Mouse (Mus musculus): Measurements from ENCODE around the gene Rasgef1c. TPM values are rescaled to one million over a fixed set of nuclear protein-coding genes. Genes with fewer than 3 reads are reported as not detected.
A peak's percentile ranks its signal among the peaks of the same experiment; 100 is the strongest.

The Rasgef1c gene
- total RNA-seq (2014; rRNA removed) (not detected in 2 replicates), polyA plus RNA-seq (2012; rRNA removed) (not detected in 2 replicates)

- 0 out of 2 replicates have a peak, but pooled peaks cover 1% of the 10 kb centered on the region for H3K4me1 ChIP-seq (ENCODE audit: control insufficient read depth, insufficient read depth, low read length)
- no peaks in the 10 kb centered on the region for H3K36me3 ChIP-seq (ENCODE audit: control insufficient read depth, insufficient read depth, low read length)
- 3% methylated on average over 98 of the region's 99 CpGs for WGBS
- no peak for TF ChIP-seq POLR2A (IDR thresholded peaks at IDR 0.05; ENCODE audit: extremely low read depth, insufficient read depth, low read length)
- peak; percentile 76 for TF ChIP-seq CTCF (IDR thresholded peaks at IDR 0.05; ENCODE audit: low read depth, low read length)
- 0 out of 2 replicates have a peak, but pooled peaks cover 6% of the 10 kb centered on the region for H3K27me3 ChIP-seq (ENCODE audit: control insufficient read depth, insufficient read depth, low read length)
- peak within 1 kb of the TSS; percentile 43; the same call in 1 of the 2 replicates for H3K4me3 ChIP-seq (ENCODE audit: insufficient read depth, low read depth, low read length)
- no peaks in the 10 kb centered on the region for H3K79me2 ChIP-seq (ENCODE audit: control insufficient read depth, insufficient read depth, low read length)
- no peak for DNase-seq (ENCODE audit: extremely low read depth, low read depth, low spot score)
- H3K27ac ChIP-seq (replicated peaks; ENCODE audit: insufficient read depth, low read depth, low read length) = no peak within 1 kb of the TSS
- H3K9ac ChIP-seq (ENCODE audit: low read depth, low read length) = peak within 1 kb of the TSS; percentile 20; the same call in 1 of the 2 replicates
Observed at GRCm38 (mm10) chr11:49901659-49902458, at the start of gene Rasgef1c. Gene Rasgef1c, plus strand, starts transcription at chr11:49901835.

DNA sequence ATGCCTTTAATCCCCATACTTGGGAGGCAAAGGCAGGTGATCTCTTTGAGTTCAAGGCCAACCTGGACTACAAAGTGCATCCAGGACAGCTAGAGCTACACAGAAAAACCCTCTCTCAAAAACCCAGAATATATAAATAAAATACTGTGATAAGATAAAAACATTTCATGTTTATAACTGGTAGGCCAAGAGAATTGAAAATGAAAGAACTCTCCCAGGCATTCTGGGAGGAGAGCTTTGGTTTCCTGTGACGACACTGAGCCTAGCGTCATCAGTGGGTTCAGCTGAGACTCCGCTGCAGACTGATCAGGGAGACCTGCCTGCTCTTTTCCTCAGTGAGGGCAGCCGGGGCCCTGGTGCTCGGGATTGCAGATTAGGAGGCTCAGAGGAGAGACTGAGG is 46.5 kb upstream of the Rasgef1c start:
- WGBS = 80% methylated on average over 5 of the region's 5 CpGs
- Histone ChIP-seq H3K79me2 (ENCODE audit: control insufficient read depth, insufficient read depth, low read length) (peaks cover 18% of the 10 kb centered on the region; the same call in 1 of the 2 replicates), H3K27ac (replicated peaks; ENCODE audit: insufficient read depth, low read depth, low read length) (no peak overlapping the region), H3K9ac (ENCODE audit: low read depth, low read length) (no peak overlapping the region), H3K27me3 (ENCODE audit: control insufficient read depth, insufficient read depth, low read length) (no peaks in the 10 kb centered on the region), H3K36me3 (ENCODE audit: control insufficient read depth, insufficient read depth, low read length) (peaks cover 18% of the 10 kb centered on the region; the same call in 1 of the 2 replicates), H3K4me1 (ENCODE audit: control insufficient read depth, insufficient read depth, low read length) (no peaks in the 10 kb centered on the region; the same call in 1 of the 2 replicates), H3K4me3 (ENCODE audit: insufficient read depth, low read depth, low read length) (no peak overlapping the region)
- no peak for DNase-seq (ENCODE audit: extremely low read depth, low read depth, low spot score)
- TF ChIP-seq POLR2A (IDR thresholded peaks at IDR 0.05; ENCODE audit: extremely low read depth, insufficient read depth, low read length) = no peak
- no peak for TF ChIP-seq CTCF (IDR thresholded peaks at IDR 0.05; ENCODE audit: low read depth, low read length)

- no peak overlapping the region for H3K27ac ChIP-seq (replicated peaks; ENCODE audit: insufficient read depth, low read depth, low read length)
- WGBS = 95% methylated on average over 4 of the region's 4 CpGs
Observed at GRCm38 (mm10) chr11:49861139-49861538, 40.5 kb upstream of the Rasgef1c start.

DNA sequence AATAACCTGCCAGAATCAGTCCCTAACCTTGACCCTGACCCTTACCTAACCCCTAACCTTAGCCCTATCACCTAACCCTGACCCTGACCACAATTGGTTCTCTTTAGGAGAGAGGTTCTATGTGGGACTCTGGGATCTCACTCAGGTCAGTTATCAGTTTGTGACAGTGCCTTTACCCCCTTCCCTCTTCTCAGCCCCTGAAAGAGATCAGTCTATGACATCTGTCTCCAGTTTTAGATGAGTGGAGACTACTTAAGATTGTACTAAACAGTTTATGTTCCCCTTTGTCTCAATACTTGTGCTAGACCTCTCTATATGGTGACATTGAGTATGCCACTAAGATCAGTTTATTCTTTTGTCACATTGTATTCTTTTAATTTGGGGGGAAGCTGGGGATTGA is 37.7 kb upstream of the Rasgef1c start:
- DNase-seq (ENCODE audit: extremely low read depth, low read depth, low spot score) = peak; percentile 18
- H3K4me1 ChIP-seq (ENCODE audit: control insufficient read depth, insufficient read depth, low read length) = no peaks in the 10 kb centered on the region
- H3K9ac ChIP-seq (ENCODE audit: low read depth, low read length) = no peak overlapping the region

More at GRCm38 (mm10) chr11:49861139-49861538, 40.5 kb upstream of the Rasgef1c start:
- Histone ChIP-seq H3K79me2 (ENCODE audit: control insufficient read depth, insufficient read depth, low read length) (peaks cover 4% of the 10 kb centered on the region; the same call in 1 of the 2 replicates), H3K4me3 (ENCODE audit: insufficient read depth, low read depth, low read length) (no peak overlapping the region), H3K9ac (ENCODE audit: low read depth, low read length) (no peak overlapping the region), H3K27me3 (ENCODE audit: control insufficient read depth, insufficient read depth, low read length) (no peaks in the 10 kb centered on the region), H3K36me3 (ENCODE audit: control insufficient read depth, insufficient read depth, low read length) (peaks cover 21% of the 10 kb centered on the region), H3K4me1 (ENCODE audit: control insufficient read depth, insufficient read depth, low read length) (no peaks in the 10 kb centered on the region)
- TF ChIP-seq CTCF (IDR thresholded peaks at IDR 0.05; ENCODE audit: low read depth, low read length) (no peak), POLR2A (IDR thresholded peaks at IDR 0.05; ENCODE audit: extremely low read depth, insufficient read depth, low read length) (no peak)
- DNase-seq (ENCODE audit: extremely low read depth, low read depth, low spot score) = no peak

DNA sequence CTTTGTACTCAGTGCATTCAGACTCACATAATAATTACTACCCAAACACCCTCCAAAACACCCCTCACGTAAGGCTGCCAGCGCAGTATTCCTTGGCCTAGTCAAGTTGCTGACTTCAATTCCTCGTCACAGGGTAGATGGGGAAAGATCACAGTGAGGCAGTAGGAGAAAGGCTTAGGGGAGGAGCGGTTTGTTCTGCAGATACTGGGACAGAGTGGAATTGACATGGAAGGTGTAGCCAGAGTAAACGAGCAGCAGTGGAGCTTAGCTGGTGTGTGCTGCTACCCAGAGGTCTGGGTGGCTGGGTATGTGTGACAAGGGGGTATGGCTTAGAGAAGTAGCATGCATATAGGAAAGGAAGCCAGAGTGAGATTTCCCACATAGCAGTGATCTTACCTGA is 34.3 kb upstream of the Rasgef1c start:
- WGBS = 93% methylated on average over 5 of the region's 5 CpGs
- no peak overlapping the region for H3K4me3 ChIP-seq (ENCODE audit: insufficient read depth, low read depth, low read length)
- H3K79me2 ChIP-seq (ENCODE audit: control insufficient read depth, insufficient read depth, low read length) = no peaks in the 10 kb centered on the region
- no peak for TF ChIP-seq POLR2A (IDR thresholded peaks at IDR 0.05; ENCODE audit: extremely low read depth, insufficient read depth, low read length)
- no peak overlapping the region for H3K9ac ChIP-seq (ENCODE audit: low read depth, low read length)
- H3K36me3 ChIP-seq (ENCODE audit: control insufficient read depth, insufficient read depth, low read length) = peaks cover 27% of the 10 kb centered on the region
- no peaks in the 10 kb centered on the region for H3K4me1 ChIP-seq (ENCODE audit: control insufficient read depth, insufficient read depth, low read length)
- no peak overlapping the region for H3K27ac ChIP-seq (replicated peaks; ENCODE audit: insufficient read depth, low read depth, low read length)
- no peak for DNase-seq (ENCODE audit: extremely low read depth, low read depth, low spot score)
- no peaks in the 10 kb centered on the region for H3K27me3 ChIP-seq (ENCODE audit: control insufficient read depth, insufficient read depth, low read length)

More for the DNA sequence above, 37.7 kb upstream of the Rasgef1c start:
- TF ChIP-seq CTCF (IDR thresholded peaks at IDR 0.05; ENCODE audit: low read depth, low read length) (no peak), POLR2A (IDR thresholded peaks at IDR 0.05; ENCODE audit: extremely low read depth, insufficient read depth, low read length) (no peak)
- Histone ChIP-seq H3K27ac (replicated peaks; ENCODE audit: insufficient read depth, low read depth, low read length) (no peak overlapping the region), H3K27me3 (ENCODE audit: control insufficient read depth, insufficient read depth, low read length) (no peaks in the 10 kb centered on the region), H3K4me3 (ENCODE audit: insufficient read depth, low read depth, low read length) (no peak overlapping the region), H3K36me3 (ENCODE audit: control insufficient read depth, insufficient read depth, low read length) (peaks cover 20% of the 10 kb centered on the region), H3K79me2 (ENCODE audit: control insufficient read depth, insufficient read depth, low read length) (peaks cover under 1% of the 10 kb centered on the region; the same call in 1 of the 2 replicates)

GRCm38 (mm10) chr11:49869762-49870161 is 31.9 kb upstream of the Rasgef1c start:
- Histone ChIP-seq H3K4me1 (ENCODE audit: control insufficient read depth, insufficient read depth, low read length) (no peaks in the 10 kb centered on the region), H3K36me3 (ENCODE audit: control insufficient read depth, insufficient read depth, low read length) (peaks cover 41% of the 10 kb centered on the region), H3K79me2 (ENCODE audit: control insufficient read depth, insufficient read depth, low read length) (no peaks in the 10 kb centered on the region), H3K27me3 (ENCODE audit: control insufficient read depth, insufficient read depth, low read length) (no peaks in the 10 kb centered on the region), H3K27ac (replicated peaks; ENCODE audit: insufficient read depth, low read depth, low read length) (no peak overlapping the region), H3K9ac (ENCODE audit: low read depth, low read length) (no peak overlapping the region), H3K4me3 (ENCODE audit: insufficient read depth, low read depth, low read length) (no peak overlapping the region)
- TF ChIP-seq POLR2A (IDR thresholded peaks at IDR 0.05; ENCODE audit: extremely low read depth, insufficient read depth, low read length) = no peak
- TF ChIP-seq CTCF (IDR thresholded peaks at IDR 0.05; ENCODE audit: low read depth, low read length) = peak; percentile 70
- peak; percentile 16 for DNase-seq (ENCODE audit: extremely low read depth, low read depth, low spot score)

Data from liver, adult 2 months (tissue).